Mouse (Mus musculus) heart, embryonic 13.5 days (tissue): Measurements from ENCODE around the gene Agbl4. TPM values are rescaled to one million over a fixed set of nuclear protein-coding genes. Genes with fewer than 3 reads are reported as not detected.

Experiments used
- ATAC-seq: fragments of 200-750 bp; cut with Nextera tagmentation; 2 replicates; pipeline ENCODE4 v1.8.0; 2017; ENCODE audit warnings: moderate TSS enrichment; ENCODE audit not compliant: insufficient number of reproducible peaks, low FRiP score, low TSS enrichment; ENCODE audit errors: extremely low read depth
- H3K27ac ChIP-seq: fragments of 300-500 bp; sonication (generic); replicated peaks from 2 replicates; pipeline ENCODE4 v1.5.1; 2015; ENCODE audit warnings: moderate library complexity, mild to moderate bottlenecking, inconsistent platforms
- H3K27me3 ChIP-seq: fragments of 300-500 bp; sonication (generic); replicated peaks from 2 replicates; pipeline ENCODE4 v1.6.1; 2015; ENCODE audit warnings: mild to moderate bottlenecking, inconsistent platforms
- H3K36me3 ChIP-seq: fragments of 300-500 bp; sonication (generic); 2 replicates; pipeline ENCODE4 v1.6.1; 2015; ENCODE audit warnings: mild to moderate bottlenecking, inconsistent platforms
- H3K4me1 ChIP-seq: fragments of 300-500 bp; sonication (generic); 2 replicates; pipeline ENCODE4 v1.6.1; 2015; ENCODE audit warnings: inconsistent platforms
- H3K4me2 ChIP-seq: fragments of 300-500 bp; sonication (generic); 2 replicates; pipeline ENCODE4 v1.6.1; 2015; ENCODE audit warnings: inconsistent platforms, mild to moderate bottlenecking, moderate library complexity
- H3K4me3 ChIP-seq: fragments of 300-500 bp; sonication (generic); 2 replicates; pipeline ENCODE4 v1.5.1; 2015; ENCODE audit warnings: moderate library complexity, mild to moderate bottlenecking, inconsistent platforms
- H3K9ac ChIP-seq: fragments of 300-500 bp; sonication (generic); 2 replicates; pipeline ENCODE4 v1.6.1; 2015; ENCODE audit warnings: inconsistent platforms, mild to moderate bottlenecking, moderate library complexity
- H3K9me3 ChIP-seq: fragments of 300-500 bp; sonication (generic); 2 replicates; pipeline ENCODE4 v1.6.1; 2016; ENCODE audit warnings: inconsistent platforms
- WGBS: fragments of 180-500 bp; shearing (Covaris S2); methylation state at CpG from one replicate; pipeline ENCODE4 v1.1.7; 2015; ENCODE audit warnings: mixed read lengths; 5-methylcytosine and 5-hydroxymethylcytosine counted together
- polyA plus RNA-seq: library from polyadenylated mRNA; unstranded; fragments of >200 nt; fragmentation: Nextera tagmentation; extraction: Ambion mirVana; gene quantifications from 2 replicates; pipeline ENCODE4 v1.2.1, GENCODE M21; 2015

Agbl4 gene
- polyA plus RNA-seq, 1 experiment from 2014 or later: 0.94 TPM

GRCm38 (mm10) chr4:111349965-111350364 is 952.5 kb downstream of the Agbl4 start:
- ATAC-seq: no peak
- Histone ChIP-seq H3K4me2 (no peak overlapping the region), H3K4me3 (no peak overlapping the region), H3K36me3 (no peaks in the 10 kb centered on the region), H3K9me3 (0 out of 2 replicates have a peak, but pooled peaks cover 2% of the 10 kb centered on the region), H3K27ac (no peak overlapping the region), H3K4me1 (peaks cover 6% of the 10 kb centered on the region), H3K27me3 (no peaks in the 10 kb centered on the region), H3K9ac (no peak overlapping the region)
- WGBS: 67% methylated on average over 4 of the region's 4 CpGs

- Histone ChIP-seq H3K9ac (no peak overlapping the region), H3K4me1 (peaks cover 6% of the 10 kb centered on the region), H3K9me3 (0 out of 2 replicates have a peak, but pooled peaks cover 2% of the 10 kb centered on the region), H3K4me2 (no peak overlapping the region), H3K4me3 (no peak overlapping the region), H3K27me3 (no peaks in the 10 kb centered on the region), H3K36me3 (no peaks in the 10 kb centered on the region), H3K27ac (no peak overlapping the region)
- WGBS: 52% methylated on average over 6 of the region's 6 CpGs
- ATAC-seq: no peak
These were observed 953.4 kb downstream of the Agbl4 start for GRCm38 (mm10) chr4:111350615-111351525.

GRCm38 (mm10) chr4:111356584-111357115 is 959.2 kb downstream of the Agbl4 start:
- no peaks in the 10 kb centered on the region for H3K27me3 ChIP-seq

GRCm38 (mm10) chr4:111357176-111357575 is 959.7 kb downstream of the Agbl4 start:
- H3K36me3 ChIP-seq: no peaks in the 10 kb centered on the region
- no peak overlapping the region for H3K27ac ChIP-seq
- H3K9ac ChIP-seq: no peak overlapping the region
- H3K9me3 ChIP-seq: 0 out of 2 replicates have a peak, but pooled peaks cover 2% of the 10 kb centered on the region
- WGBS: 71% methylated on average over 3 of the region's 3 CpGs
- no peak overlapping the region for H3K4me3 ChIP-seq
- no peaks in the 10 kb centered on the region for H3K27me3 ChIP-seq
- no peak overlapping the region for H3K4me2 ChIP-seq
- ATAC-seq: no peak
- no peaks in the 10 kb centered on the region for H3K4me1 ChIP-seq

More at GRCm38 (mm10) chr4:111356584-111357115, 959.2 kb downstream of the Agbl4 start:
- Histone ChIP-seq H3K27ac (no peak overlapping the region), H3K4me2 (no peak overlapping the region), H3K9ac (no peak overlapping the region), H3K4me1 (no peaks in the 10 kb centered on the region), H3K4me3 (no peak overlapping the region), H3K36me3 (no peaks in the 10 kb centered on the region), H3K9me3 (0 out of 2 replicates have a peak, but pooled peaks cover 2% of the 10 kb centered on the region)
- WGBS: 58% methylated on average over 4 of the region's 4 CpGs
- no peak for ATAC-seq

GRCm38 (mm10) chr4:111364199-111364598 is 966.7 kb downstream of the Agbl4 start:
- ATAC-seq: no peak
- no peaks in the 10 kb centered on the region for H3K4me1 ChIP-seq
- H3K9ac ChIP-seq: no peak overlapping the region
- H3K27me3 ChIP-seq: no peaks in the 10 kb centered on the region
- H3K4me2 ChIP-seq: no peak overlapping the region
- 68% methylated on average over 2 of the region's 2 CpGs for WGBS
- no peaks in the 10 kb centered on the region for H3K9me3 ChIP-seq
- no peaks in the 10 kb centered on the region for H3K36me3 ChIP-seq
- no peak overlapping the region for H3K4me3 ChIP-seq
- no peak overlapping the region for H3K27ac ChIP-seq

GRCm38 (mm10) chr4:111367771-111368170 is 970.3 kb downstream of the Agbl4 start:
- no peak for ATAC-seq
- H3K4me2 ChIP-seq: no peak overlapping the region
- WGBS: 59% methylated on average over 2 of the region's 2 CpGs
- no peaks in the 10 kb centered on the region for H3K36me3 ChIP-seq
- H3K4me3 ChIP-seq: no peak overlapping the region
- no peaks in the 10 kb centered on the region for H3K27me3 ChIP-seq
- no peaks in the 10 kb centered on the region for H3K4me1 ChIP-seq
- no peaks in the 10 kb centered on the region for H3K9me3 ChIP-seq
- H3K9ac ChIP-seq: no peak overlapping the region
- no peak overlapping the region for H3K27ac ChIP-seq

GRCm38 (mm10) chr4:111377159-111377558 is 979.7 kb downstream of the Agbl4 start:
- H3K9ac ChIP-seq: no peak overlapping the region
- H3K9me3 ChIP-seq: no peaks in the 10 kb centered on the region
- H3K4me1 ChIP-seq: no peaks in the 10 kb centered on the region
- no peak overlapping the region for H3K4me3 ChIP-seq
- H3K4me2 ChIP-seq: no peak overlapping the region
- no peaks in the 10 kb centered on the region for H3K36me3 ChIP-seq
- no peak overlapping the region for H3K27ac ChIP-seq
- H3K27me3 ChIP-seq: no peaks in the 10 kb centered on the region
- ATAC-seq: no peak

GRCm38 (mm10) chr4:111378071-111378470 is 980.6 kb downstream of the Agbl4 start:
- no peak for ATAC-seq
- Histone ChIP-seq H3K36me3 (no peaks in the 10 kb centered on the region), H3K4me2 (no peak overlapping the region), H3K4me3 (no peak overlapping the region), H3K9ac (no peak overlapping the region), H3K9me3 (no peaks in the 10 kb centered on the region), H3K27ac (no peak overlapping the region), H3K4me1 (no peaks in the 10 kb centered on the region), H3K27me3 (no peaks in the 10 kb centered on the region)
- 72% methylated on average over 3 of the region's 3 CpGs for WGBS

- no peak for ATAC-seq
- WGBS: 82% methylated on average over 2 of the region's 2 CpGs
These were observed 985.6 kb downstream of the Agbl4 start for GRCm38 (mm10) chr4:111383101-111383500.

GRCm38 (mm10) chr4:111390736-111391135 is 993.3 kb downstream of the Agbl4 start:
- Histone ChIP-seq H3K4me3 (no peak overlapping the region), H3K36me3 (no peaks in the 10 kb centered on the region), H3K9ac (no peak overlapping the region), H3K4me2 (no peak overlapping the region), H3K27me3 (no peaks in the 10 kb centered on the region), H3K27ac (no peak overlapping the region; the same call in 1 of the 2 replicates), H3K4me1 (no peaks in the 10 kb centered on the region), H3K9me3 (no peaks in the 10 kb centered on the region)
- no peak for ATAC-seq

More at GRCm38 (mm10) chr4:111383101-111383500, 985.6 kb downstream of the Agbl4 start:
- Histone ChIP-seq H3K36me3 (no peaks in the 10 kb centered on the region), H3K9me3 (no peaks in the 10 kb centered on the region), H3K27me3 (no peaks in the 10 kb centered on the region), H3K4me3 (no peak overlapping the region), H3K4me2 (no peak overlapping the region), H3K4me1 (no peaks in the 10 kb centered on the region), H3K9ac (no peak overlapping the region), H3K27ac (no peak overlapping the region)

GRCm38 (mm10) chr4:111399784-111400183 is 1002.3 kb downstream of the Agbl4 start:
- no peaks in the 10 kb centered on the region for H3K9me3 ChIP-seq
- no peak for ATAC-seq

More at GRCm38 (mm10) chr4:111399784-111400183, 1002.3 kb downstream of the Agbl4 start:
- Histone ChIP-seq H3K27ac (no peak overlapping the region), H3K4me1 (no peaks in the 10 kb centered on the region), H3K36me3 (no peaks in the 10 kb centered on the region), H3K4me3 (no peak overlapping the region), H3K27me3 (no peaks in the 10 kb centered on the region), H3K4me2 (no peak overlapping the region), H3K9ac (no peak overlapping the region)
